Mouse (Mus musculus) heart, postnatal 0 days (tissue): ENCODE measurements around the gene Nav2.

ENCODE experiments used
- CTCF ChIP-seq: IDR thresholded peaks from 2 replicates; pipeline ENCODE4 v1.5.1; 2016; ENCODE audit warnings: antibody characterized with exemption, control low read depth, low read depth
- EP300 ChIP-seq: IDR thresholded peaks from 2 replicates; pipeline ENCODE4 v1.6.1; 2016; ENCODE audit warnings: antibody characterized with exemption, low read depth

GRCm38 (mm10) chr7:48996829-48997228 is 88.3 kb downstream of the Nav2 start:
- TF ChIP-seq CTCF = no peak
- TF ChIP-seq EP300 = no peak
